9 mouse cellular contexts compared by ENCODE assay signal in the genomic region with DNA sequence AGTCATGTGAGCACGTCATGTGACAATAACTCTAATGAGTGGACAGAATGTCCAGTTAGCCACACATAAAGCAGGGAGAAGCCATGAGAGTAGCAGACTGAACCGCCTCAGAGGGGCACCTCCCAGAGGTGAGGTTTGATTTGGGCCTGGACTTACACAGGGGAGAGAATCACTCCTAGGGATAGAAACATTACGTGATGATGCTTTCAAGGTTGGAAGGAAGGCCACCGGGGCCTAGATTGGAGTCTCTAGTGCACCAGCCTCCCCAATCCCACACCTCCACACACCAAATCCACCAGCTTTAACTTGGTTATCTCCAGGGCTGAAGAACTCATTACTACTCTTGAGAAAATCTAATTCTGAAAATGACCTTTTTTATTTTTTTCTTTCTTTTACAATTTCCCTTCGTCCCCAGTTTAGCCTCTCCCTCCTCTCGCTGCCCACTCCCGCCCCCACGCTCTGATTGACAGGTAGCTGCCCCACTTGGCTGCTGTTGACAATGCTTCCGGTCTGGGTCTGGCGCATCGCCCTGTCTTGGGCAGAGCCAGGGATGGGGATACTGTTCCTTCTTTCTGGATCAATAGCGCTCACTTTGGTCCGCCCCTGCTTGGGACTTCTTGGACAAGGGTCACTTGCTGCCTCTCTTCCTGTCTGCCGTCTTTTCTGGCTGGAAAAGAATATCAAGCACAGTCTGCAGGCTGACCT.
A peak's percentile ranks its signal among the peaks of the same experiment; 100 is the strongest.
DNase-seq lines count a peak whose midpoint lies in the region; ATAC-seq and TF ChIP-seq lines count a peak whose summit lies in the region.
"Had no signal": no experiment of that assay in that cellular context is flagged by ENCODE, and none has a peak within 500 bp of the region (broad histone marks: within the 10 kb centered on the region; RNA-seq: fewer than 3 reads in every experiment).

No protein-coding gene starts in this region.

- no peak overlapping the region for H3K27ac ChIP-seq in gastrocnemius, adult 2 months
- no peak overlapping the region for H3K27ac ChIP-seq in hindbrain, postnatal 0 days
- H3K27ac ChIP-seq in testis, adult 2 months (ENCODE audit: control insufficient read depth, insufficient read depth, low read depth, low read length), result no peak overlapping the region
- H3K27ac ChIP-seq: stomach, embryonic 15.5 days had no signal

- H3K4me1 ChIP-seq in hindbrain, postnatal 0 days (ENCODE audit: insufficient read depth, low read length), result no peaks in the 10 kb centered on the region
- H3K4me1 ChIP-seq in testis, adult 2 months (ENCODE audit: control insufficient read depth, insufficient read depth, low read length), result peaks cover 8% of the 10 kb centered on the region; the same call in 1 of the 2 replicates
- H3K4me1 ChIP-seq: stomach, embryonic 15.5 days had no signal

- intact Hi-C loops in gastrocnemius, adult 2 months (cut with DNase I), result loop anchor here (10.0 kb wide), 1 partner anchor 539 kb away; no protein-coding TSS in a partner anchor

- H3K4me3 ChIP-seq in gastrocnemius, adult 2 months, result no peak overlapping the region
- no peak overlapping the region for H3K4me3 ChIP-seq in hindbrain, postnatal 0 days (ENCODE audit: low read length)
- H3K4me3 ChIP-seq in testis, adult 2 months (ENCODE audit: control insufficient read depth, low read depth, low read length), result peak overlapping the region; percentile 48
- H3K4me3 ChIP-seq: stomach, embryonic 15.5 days had no signal

- no peak for TF ChIP-seq CTCF in gastrocnemius, adult 2 months (IDR thresholded peaks at IDR 0.05)
- TF ChIP-seq CTCF in hindbrain, postnatal 0 days (IDR thresholded peaks at IDR 0.05; ENCODE audit: low read depth), result no peak
- TF ChIP-seq CTCF in testis, adult 2 months (IDR thresholded peaks at IDR 0.05; ENCODE audit: control insufficient read depth, insufficient read depth, insufficient replicate concordance, low read depth, low read length), result no peak

- no peaks in the 10 kb centered on the region for H3K9me3 ChIP-seq in hindbrain, postnatal 0 days (ENCODE audit: low read length)
- H3K9me3 ChIP-seq: stomach, embryonic 15.5 days had no signal

- H3K36me3 ChIP-seq in hindbrain, postnatal 0 days (ENCODE audit: insufficient read depth, low read length), result no peaks in the 10 kb centered on the region
- no peaks in the 10 kb centered on the region for H3K36me3 ChIP-seq in testis, adult 2 months (ENCODE audit: control insufficient read depth, insufficient read depth, low read length)
- H3K36me3 ChIP-seq: stomach, embryonic 15.5 days had no signal

- no peaks in the 10 kb centered on the region for H3K27me3 ChIP-seq in hindbrain, postnatal 0 days (ENCODE audit: insufficient read depth, low read length)
- no peaks in the 10 kb centered on the region for H3K27me3 ChIP-seq in testis, adult 2 months (ENCODE audit: control insufficient read depth, insufficient read depth, low read length)
- H3K27me3 ChIP-seq: stomach, embryonic 15.5 days had no signal

- DNase-seq in gastrocnemius, adult 2 months, result peak; percentile 40
- no peak for DNase-seq in gastrocnemius, postnatal 25 days
- DNase-seq in right cerebral cortex, adult 18-20 months, result peak; percentile 21
- no peak for DNase-seq in right cerebral cortex, postnatal 36 days (ENCODE audit: low spot score in 2 of 2)
- DNase-seq in hindbrain, postnatal 0 days (ENCODE audit: low spot score), result peak; percentile 68
- no peak for DNase-seq in urinary bladder, postnatal 14 days (ENCODE audit: low spot score)

- no peak overlapping the region for H3K9ac ChIP-seq in hindbrain, postnatal 0 days (replicated peaks; ENCODE audit: low read length)
- H3K9ac ChIP-seq: stomach, embryonic 15.5 days had no signal

- ATAC-seq in hindbrain, postnatal 0 days, result peak; percentile 60
- no peak for ATAC-seq in erythroblast, adult 5-6 weeks (replicated peaks; ENCODE audit: low FRiP score, poor library complexity, severe bottlenecking)

- no peak for TF ChIP-seq POLR2A in testis, adult 2 months (IDR thresholded peaks at IDR 0.05; ENCODE audit: control insufficient read depth, low read depth, low read length)

- no peak overlapping the region for H3K4me2 ChIP-seq in hindbrain, postnatal 0 days (ENCODE audit: low read depth, low read length)
- H3K4me2 ChIP-seq: stomach, embryonic 15.5 days had no signal

- 65% methylated on average over 14 of the region's 14 CpGs for WGBS in hindbrain, postnatal 0 days

Comparison
In these comparisons a context has a peak if more than half of its experiments do, and no peak if none do; other contexts are left out.
1. DNase-seq: peak in gastrocnemius, adult 2 months (single experiment), right cerebral cortex, adult 18-20 months (single experiment) and hindbrain, postnatal 0 days (single experiment); none in gastrocnemius, postnatal 25 days (single experiment), right cerebral cortex, postnatal 36 days (0 of 2) and urinary bladder, postnatal 14 days (single experiment).